In genomic region chr7:44360792-44361301, GRCm38 (mm10) we compare ENCODE assay signal across 8 mouse cellular contexts. TPM values are rescaled to one million over a fixed set of nuclear protein-coding genes. Genes with fewer than 3 reads are reported as not detected.
DNase-seq lines count a peak whose midpoint lies in the region; ATAC-seq and TF ChIP-seq lines count a peak whose summit lies in the region.

No protein-coding gene starts in this region.

- no peak overlapping the region for H3K9ac ChIP-seq in kidney, embryonic 14.5 days (ENCODE audit: low read depth, low read length)
- peak overlapping the region; percentile 77 for H3K9ac ChIP-seq in ES-E14 (ENCODE audit: insufficient read depth, low read depth, low read length, poor library complexity, severe bottlenecking)

- in situ Hi-C loops in ES-E14 (cut with MboI; ENCODE audit: low sequenced_read_pairs in 2 of 2, unreplicated experiment in 2 of 2): no loop called here

- no peaks in the 10 kb centered on the region for H3K9me3 ChIP-seq in kidney, embryonic 14.5 days (ENCODE audit: control insufficient read depth, low read length)
- no peaks in the 10 kb centered on the region for H3K9me3 ChIP-seq in ES-E14 (ENCODE audit: control insufficient read depth, insufficient read depth, low read depth, low read length)

- H3K27ac ChIP-seq in kidney, embryonic 14.5 days (ENCODE audit: low read depth, low read length): no peak overlapping the region
- no peak overlapping the region for H3K27ac ChIP-seq in ES-E14 (ENCODE audit: insufficient read depth, low read depth, low read length, poor library complexity, severe bottlenecking)
- H3K27ac ChIP-seq in cortical plate, adult 2 months (ENCODE audit: insufficient read depth, low read length): no peak overlapping the region

- peak overlapping the region; percentile 87 for H3K4me2 ChIP-seq in kidney, embryonic 14.5 days (replicated peaks; ENCODE audit: low read depth, low read length)

- intact Hi-C loops in left cerebral cortex, postnatal 36 days (cut with DNase I): loop anchor here (2.0 to 5.0 kb wide), 2 partner anchors 82 to 126 kb away; no protein-coding TSS in a partner anchor

- ATAC-seq in kidney, embryonic 14.5 days (ENCODE audit: low FRiP score, low TSS enrichment): 0 out of 2 replicates have a peak, but pooled peaks have one; percentile 7

- peaks cover 10% of the 10 kb centered on the region for H3K4me1 ChIP-seq in kidney, embryonic 14.5 days (ENCODE audit: control insufficient read depth, insufficient read depth, low read length)
- H3K4me1 ChIP-seq in ES-E14 (ENCODE audit: control insufficient read depth in 2 of 2, insufficient read depth in 2 of 2, low read length in 2 of 2, poor library complexity in 1 of 2): peaks cover 1 to 25% of the 10 kb centered on the region in 2 experiments; a peak in 1 of 4 replicates
- H3K4me1 ChIP-seq in cortical plate, adult 2 months (ENCODE audit: control insufficient read depth, insufficient read depth, low read length): peaks cover 2% of the 10 kb centered on the region; the same call in 1 of the 2 replicates

- H3K4me3 ChIP-seq in kidney, embryonic 14.5 days (ENCODE audit: low read length): peak overlapping the region; percentile 48
- peak overlapping the region; percentile 75 to 91 for H3K4me3 ChIP-seq in ES-E14 (ENCODE audit: insufficient read depth in 1 of 2, low read depth in 1 of 2, low read length in 2 of 2, poor library complexity in 1 of 2, severe bottlenecking in 1 of 2)
- H3K4me3 ChIP-seq in cortical plate, adult 2 months (ENCODE audit: insufficient read depth, low read length): peak overlapping the region; percentile 38

- DNase-seq in kidney, postnatal 25 days: no peak
- DNase-seq in ES-E14 (ENCODE audit: low read depth, low spot score): no peak
- peak; percentile 51 to 52 for DNase-seq in left cerebral cortex, postnatal 36 days (ENCODE audit: low spot score in 2 of 2)
- peak; percentile 15 for DNase-seq in retina, embryonic 14.5 days (ENCODE audit: low spot score)
- no peak for DNase-seq in T-cell, adult 2 months (ENCODE audit: low spot score)
- DNase-seq in yolk sac, embryonic 10.5 days (ENCODE audit: low spot score): no peak

- H3K27me3 ChIP-seq in kidney, embryonic 14.5 days (ENCODE audit: control insufficient read depth, insufficient read depth, low read length): peaks cover 57% of the 10 kb centered on the region

- no peak for TF ChIP-seq POLR2A in cortical plate, adult 2 months (IDR thresholded peaks at IDR 0.05; ENCODE audit: extremely low read depth, insufficient read depth, low read length)

- WGBS in kidney, embryonic 14.5 days: 6% methylated on average over 21 of the region's 21 CpGs

- H3K36me3 ChIP-seq in kidney, embryonic 14.5 days (ENCODE audit: control insufficient read depth, insufficient read depth, low read length): no peaks in the 10 kb centered on the region
- no peaks in the 10 kb centered on the region for H3K36me3 ChIP-seq in ES-E14 (ENCODE audit: control insufficient read depth, insufficient read depth, low read length, poor library complexity, severe bottlenecking)

- TF ChIP-seq CTCF in cortical plate, adult 2 months (IDR thresholded peaks at IDR 0.05; ENCODE audit: extremely low read depth, insufficient read depth, low read length): no peak

TF ChIP-seq in ES-E14, 5 proteins besides CTCF, POLR2A, EP300 and RAD21:
- TF ChIP-seq ZNF384 (IDR thresholded peaks at IDR 0.05; ENCODE audit: low read depth, low read length) (no peak), ZC3H11A (IDR thresholded peaks at IDR 0.05; ENCODE audit: borderline replicate concordance, low read depth, low read length) (no peak), HCFC1 (IDR thresholded peaks at IDR 0.05; ENCODE audit: borderline replicate concordance, insufficient read depth, low read length) (no peak), MAFK (IDR thresholded peaks at IDR 0.05; ENCODE audit: insufficient read depth, low read depth, low read length) (no peak), CHD2 (IDR thresholded peaks at IDR 0.05; ENCODE audit: low read depth, low read length) (no peak)
TF ChIP-seq in ES-E14: peak in this region for 0.

RNA-seq across cellular contexts. Expression of gene Syt3, which starts 23.1 kb away (rescaled TPM):
- polyA plus RNA-seq in kidney, embryonic 14.5 days (2014; fragmentation: Nextera tagmentation; extraction: Ambion mirVana): 1.4 and 2.3 TPM in 2 replicates
- total RNA-seq in ES-E14 (2012; rRNA removed): 5.8 and 8.0 TPM in 2 replicates
- polyA plus RNA-seq in cortical plate, adult 2 months (2012; rRNA removed): 70.2 and 74.0 TPM in 2 replicates
- 10 to 100 TPM; 58.3 to 70.5 TPM for total RNA-seq in left cerebral cortex, postnatal 36 days (2021)

RNA-seq across cellular contexts. Expression of gene 1700008O03Rik, which starts 24.8 kb away (rescaled TPM):
- polyA plus RNA-seq in kidney, embryonic 14.5 days (2014; fragmentation: Nextera tagmentation; extraction: Ambion mirVana): 1.0 and 1.5 TPM in 2 replicates
- total RNA-seq in ES-E14 (2012; rRNA removed): 1.4 and 4.8 TPM in 2 replicates
- 3.7 and 4.3 TPM in 2 replicates for polyA plus RNA-seq in cortical plate, adult 2 months (2012; rRNA removed)
- 1 to 10 TPM; 2.0 to 2.1 TPM for total RNA-seq in left cerebral cortex, postnatal 36 days (2021)

RNA-seq across cellular contexts. Expression of gene Shank1, which starts 50.8 kb away (rescaled TPM):
- polyA plus RNA-seq in kidney, embryonic 14.5 days (2014; fragmentation: Nextera tagmentation; extraction: Ambion mirVana): 1.3 and 1.9 TPM in 2 replicates
- 1.0 and 1.5 TPM in 2 replicates for total RNA-seq in ES-E14 (2012; rRNA removed)
- 106 and 113 TPM in 2 replicates for polyA plus RNA-seq in cortical plate, adult 2 months (2012; rRNA removed)
- total RNA-seq in left cerebral cortex, postnatal 36 days (2021): 100 to 1,000 TPM; 586 to 632 TPM

RNA-seq across cellular contexts. Expression of gene Clec11a, which starts 54.1 kb away (rescaled TPM):
- 3.4 TPM in 2 replicates for polyA plus RNA-seq in kidney, embryonic 14.5 days (2014; fragmentation: Nextera tagmentation; extraction: Ambion mirVana)
- 2.2 TPM in 2 replicates for total RNA-seq in ES-E14 (2012; rRNA removed)
- 5.4 and 5.6 TPM in 2 replicates for polyA plus RNA-seq in cortical plate, adult 2 months (2012; rRNA removed)
- total RNA-seq in left cerebral cortex, postnatal 36 days (2021): 1 to 10 TPM; 3.9 to 4.0 TPM

Comparison
In these comparisons a context has a peak if more than half of its experiments do, and no peak if none do; other contexts are left out.
1. DNase-seq: peak in left cerebral cortex, postnatal 36 days (2 of 2) and retina, embryonic 14.5 days (single experiment); none in kidney, postnatal 25 days (0 of 2), ES-E14 (single experiment), T-cell, adult 2 months (single experiment) and yolk sac, embryonic 10.5 days (single experiment).
2. RNA of gene Shank1, which starts 50.8 kb away (total RNA-seq): 586 to 632 TPM in left cerebral cortex, postnatal 36 days; 1.0 to 1.5 TPM in ES-E14; every median in the first group is over 100 times any median in the second.
3. Peak in every context shown above with its lines, with median percentiles within 50 percentile points of each other: H3K4me3 ChIP-seq.